Mouse (Mus musculus) gastrocnemius, postnatal 10 days (tissue): ENCODE measurements around the gene Usp9x. TPM values are rescaled to one million over a fixed set of nuclear protein-coding genes. Genes with fewer than 3 reads are reported as not detected.

Experiments
- DNase-seq: peaks from one replicate; pipeline ENCODE4 v3.0.0; 2021; ENCODE audit warnings: mixed read lengths
- long read RNA-seq, 2 experiments: library from polyadenylated mRNA; stranded (forward); transcript quantifications; one replicate each; pipeline ENCODE4 v2.0.0; 2021
- total RNA-seq, 2 experiments: library from RNA; stranded (reverse); gene quantifications; 2 replicates each; pipeline ENCODE4 v1.2.3; 2021

Gene Usp9x
- 100 to 1,000 TPM; 147 to 155 TPM for total RNA-seq
- long read RNA-seq, experiment 1, partial matches to known transcripts, result 17 of 19 reads
- long read RNA-seq, experiment 1, other reads (novel, unspliced or antisense), result 2 of 19 reads
- long read RNA-seq, experiment 2, full-length matches to known transcripts, result 1 of 16 reads
- long read RNA-seq, experiment 2, partial matches to known transcripts, result 9 of 16 reads
- long read RNA-seq, experiment 2, other reads (novel, unspliced or antisense), result 6 of 16 reads

- DNase-seq, result peak; percentile 86
Observed at GRCm38 (mm10) chrX:13071241-13071775, at the start of gene Usp9x. Usp9x (plus strand) TSS chrX:13071498.

GRCm38 (mm10) chrX:13022547-13023310, 48.6 kb upstream of the Usp9x start:
- no peak for DNase-seq

GRCm38 (mm10) chrX:13024539-13025202, 46.6 kb upstream of the Usp9x start:
- no peak for DNase-seq

- no peak for DNase-seq
Observed at GRCm38 (mm10) chrX:13025286-13025685, 46.0 kb upstream of the Usp9x start.

GRCm38 (mm10) chrX:13028156-13028555, 43.1 kb upstream of the Usp9x start:
- DNase-seq, result no peak

- DNase-seq, result no peak
Observed at GRCm38 (mm10) chrX:13029996-13030395, 41.3 kb upstream of the Usp9x start.

- DNase-seq, result no peak
Observed at GRCm38 (mm10) chrX:13037085-13037484, 34.2 kb upstream of the Usp9x start.

GRCm38 (mm10) chrX:13039211-13039610, 32.1 kb upstream of the Usp9x start:
- DNase-seq, result peak; percentile 9

- DNase-seq, result no peak
Observed at GRCm38 (mm10) chrX:13040391-13040790, 30.9 kb upstream of the Usp9x start.

- DNase-seq, result peak; percentile 89
Observed at GRCm38 (mm10) chrX:13041630-13042129, 29.6 kb upstream of the Usp9x start.

- no peak for DNase-seq
Observed at GRCm38 (mm10) chrX:13043780-13044179, 27.5 kb upstream of the Usp9x start.

- no peak for DNase-seq
Observed at GRCm38 (mm10) chrX:13044666-13045065, 26.6 kb upstream of the Usp9x start.

GRCm38 (mm10) chrX:13046893-13047435, 24.3 kb upstream of the Usp9x start:
- no peak for DNase-seq

- no peak for DNase-seq
Observed at GRCm38 (mm10) chrX:13047631-13048345, 23.5 kb upstream of the Usp9x start.

- DNase-seq, result no peak
Observed at GRCm38 (mm10) chrX:13054612-13055011, 16.7 kb upstream of the Usp9x start.

GRCm38 (mm10) chrX:13061961-13062360, 9.3 kb upstream of the Usp9x start:
- DNase-seq, result no peak

GRCm38 (mm10) chrX:13064273-13064925, 6.9 kb upstream of the Usp9x start:
- DNase-seq, result no peak

- no peak for DNase-seq
Observed at GRCm38 (mm10) chrX:13070206-13070572, 1.1 kb upstream of the Usp9x start.

- peak; percentile 88 for DNase-seq
Observed at GRCm38 (mm10) chrX:13070573-13071240, 591 bp upstream of the Usp9x start.

GRCm38 (mm10) chrX:13071776-13072460, 620 bp downstream of the Usp9x start:
- peak; percentile 45 for DNase-seq
